Mouse (Mus musculus) B cell, adult 67 days (primary cell): ENCODE measurements around the gene Ttc24. TPM values are rescaled to one million over a fixed set of nuclear protein-coding genes. Genes with fewer than 3 reads are reported as not detected.

ENCODE experiments used
- total RNA-seq, 2 experiments: library from RNA; stranded (reverse); gene quantifications; 4 replicates each; pipeline ENCODE4 v1.2.4; 2023

Ttc24 gene
- total RNA-seq, result not detected

DNA sequence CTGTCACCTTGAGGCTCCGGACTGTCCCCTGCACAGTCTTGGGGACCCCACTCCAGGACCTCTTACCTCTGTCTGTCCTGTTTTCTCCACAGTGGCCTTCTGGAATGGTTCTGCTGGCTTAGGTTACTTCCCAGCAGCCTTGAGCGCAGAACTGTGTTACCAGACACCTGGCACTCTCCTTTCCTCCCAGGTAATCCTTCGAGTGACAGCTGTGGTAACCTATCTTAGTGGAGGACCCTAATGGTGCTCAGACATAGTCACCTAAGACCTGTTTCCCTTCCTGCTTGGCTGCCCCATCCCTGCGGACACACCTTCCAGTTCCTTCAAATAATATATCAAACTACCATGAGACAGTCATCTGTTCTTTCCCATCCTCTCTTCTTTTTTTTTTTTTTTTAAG lies at the start of gene Ttc24:
Ttc24 (minus strand) TSS at position 101 of the 400 bp plus-strand sequence.

GRCm38 (mm10) chr3:88081345-88082223 lies 3.5 kb upstream of the Ttc24 start, which contains the start of gene Iqgap3:
Iqgap3 (plus strand) TSS chr3:88081971.

DNA sequence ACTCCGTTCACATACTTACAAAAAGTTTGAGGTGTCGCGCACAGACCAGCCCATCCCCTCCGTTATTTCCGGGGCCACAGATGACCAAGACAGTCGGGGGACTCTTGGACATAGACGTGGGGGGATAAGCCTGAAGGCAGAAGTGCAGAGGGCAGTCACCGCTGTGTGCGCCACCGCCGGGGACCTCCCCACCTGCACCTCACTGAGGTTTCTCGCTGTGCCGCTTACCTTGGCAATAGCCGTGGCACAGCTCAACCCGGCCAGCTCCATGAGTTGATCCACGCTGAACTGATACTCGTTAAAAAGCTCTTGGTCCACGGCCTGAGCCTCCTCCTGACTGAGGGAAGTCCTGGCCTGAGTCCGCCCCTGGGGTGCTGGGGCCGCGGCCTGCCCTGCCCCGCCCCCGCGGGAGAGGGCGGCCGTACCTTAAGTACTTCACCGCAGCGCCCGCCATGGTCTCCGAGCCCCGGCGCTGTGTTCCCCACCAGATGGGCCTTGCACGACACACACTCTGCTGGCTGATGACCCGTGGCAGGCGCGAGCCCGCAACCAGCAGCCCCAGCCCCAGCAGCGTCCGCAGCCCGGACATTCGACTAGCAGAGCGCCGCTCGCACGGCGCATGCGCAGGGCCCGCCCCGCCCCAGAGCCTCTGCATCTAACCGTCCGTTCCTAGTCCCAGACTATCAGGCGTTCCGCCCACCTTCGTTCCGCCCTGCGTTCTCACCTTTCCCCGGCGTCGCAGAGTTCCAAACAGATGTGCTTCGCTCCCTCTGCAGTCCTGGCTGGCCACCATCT lies 20.0 kb downstream of the Ttc24 start, which contains the start of gene Naxe:
Naxe (minus strand) TSS at position 594 of the 795 bp plus-strand sequence.

GRCm38 (mm10) chr3:88042661-88043421 lies 35.3 kb downstream of the Ttc24 start, which contains the start of gene Gpatch4:
Gpatch4 (plus strand) TSS chr3:88043108.

GRCm38 (mm10) chr3:88027434-88028186 lies 50.5 kb downstream of the Ttc24 start, which contains the start of gene Hapln2:
Hapln2 (minus strand) TSS chr3:88027583.

Other genes starting within 250 kb of the Ttc24 start
- gene Sh2d2a, start 231.5 kb downstream of the Ttc24 start, total RNA-seq, result 10 to 100 TPM; 29.2 to 32.6 TPM
- 10 to 100 TPM; 56.5 to 62.3 TPM for gene Prcc, start 192.7 kb downstream of the Ttc24 start, total RNA-seq
- 10 to 100 TPM; 83.0 to 85.0 TPM for gene Hdgf, start 172.0 kb downstream of the Ttc24 start, total RNA-seq
- gene Mrpl24, start 158.8 kb downstream of the Ttc24 start, total RNA-seq, result 100 to 1,000 TPM; 134 to 154 TPM
- gene Isg20l2, start 148.0 kb downstream of the Ttc24 start, total RNA-seq, result 10 to 100 TPM; 65.3 to 67.4 TPM
- gene Rrnad1, start 147.6 kb downstream of the Ttc24 start, total RNA-seq, result 10 to 100 TPM; 41.3 to 46.0 TPM
- gene Crabp2, start 129.6 kb downstream of the Ttc24 start, total RNA-seq, result 1 to 10 TPM in 1 of 2 experiments, not detected in 1; 3.1 TPM
- gene Nes, start 107.2 kb downstream of the Ttc24 start, total RNA-seq, result not detected
- not detected for gene Bcan, start 78.1 kb downstream of the Ttc24 start, total RNA-seq
- gene Hapln2, start 50.7 kb downstream of the Ttc24 start, total RNA-seq, result not detected
- gene Gpatch4, start 35.2 kb downstream of the Ttc24 start, total RNA-seq, result 10 to 100 TPM; 15.8 to 15.9 TPM
- gene Naxe, start 19.8 kb downstream of the Ttc24 start, total RNA-seq, result 10 to 100 TPM; 38.3 to 38.9 TPM
- gene Iqgap3, start 3.7 kb upstream of the Ttc24 start, total RNA-seq, result under 1 TPM; 0.27 to 0.32 TPM
- 100 to 1,000 TPM; 280 to 371 TPM for gene Mef2d, start 64.1 kb upstream of the Ttc24 start, total RNA-seq
- not detected for gene Rhbg, start 176.4 kb upstream of the Ttc24 start, total RNA-seq
- under 1 TPM in 1 of 2 experiments, not detected in 1; 0.47 TPM for gene Gm38392, start 208.9 kb upstream of the Ttc24 start, total RNA-seq
- 1 to 10 TPM; 4.0 to 6.8 TPM for gene Tsacc, start 218.7 kb upstream of the Ttc24 start, total RNA-seq
- 100 to 1,000 TPM; 160 to 212 TPM for gene Cct3, start 218.8 kb upstream of the Ttc24 start, total RNA-seq
- 100 to 1,000 TPM; 123 to 143 TPM for gene Glmp, start 246.7 kb upstream of the Ttc24 start, total RNA-seq